Comparison of ENCODE assay signal across 8 mouse cellular contexts in the genomic region with DNA sequence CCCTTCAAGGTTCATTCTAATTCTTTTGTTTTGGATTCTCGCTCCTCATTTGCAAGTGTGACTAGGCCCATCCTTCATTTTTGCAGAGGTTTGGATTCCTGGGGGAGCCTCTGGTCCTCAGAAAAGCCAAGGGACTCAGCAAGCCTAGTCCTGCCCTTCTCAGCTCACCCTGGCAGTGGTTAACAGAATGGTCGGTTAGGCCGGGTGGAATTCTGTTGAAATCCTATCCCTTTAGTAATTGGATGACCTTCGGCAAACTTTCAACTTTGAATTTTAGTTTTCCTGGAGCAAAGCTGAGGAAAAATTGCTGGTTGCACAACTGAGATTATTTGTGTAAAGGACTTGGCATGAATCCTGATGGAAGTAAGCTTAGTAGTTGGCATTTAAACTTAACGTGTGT. TPM values are rescaled to one million over a fixed set of nuclear protein-coding genes. Genes with fewer than 3 reads are reported as not detected.
DNase-seq lines count a peak whose midpoint lies in the region; ATAC-seq lines count a peak whose summit lies in the region.

No protein-coding gene starts in this region.

- H3K4me3 ChIP-seq in neural tube, embryonic 11.5 days (ENCODE audit: low read depth, low read length), result peak overlapping the region; percentile 59
- H3K4me3 ChIP-seq in forebrain, embryonic 10.5 days, result peak overlapping the region; percentile 74
- H3K4me3 ChIP-seq in intestine, embryonic 15.5 days (replicated peaks), result peak overlapping the region; percentile 74
- peak overlapping the region; percentile 70 for H3K4me3 ChIP-seq in midbrain, embryonic 10.5 days

- peaks cover 6% of the 10 kb centered on the region for H3K4me1 ChIP-seq in neural tube, embryonic 11.5 days (ENCODE audit: control insufficient read depth, insufficient read depth, low read length)
- H3K4me1 ChIP-seq in forebrain, embryonic 10.5 days, result peaks cover 38% of the 10 kb centered on the region
- H3K4me1 ChIP-seq in intestine, embryonic 15.5 days (replicated peaks), result peaks cover 11% of the 10 kb centered on the region; the same call in 1 of the 2 replicates
- H3K4me1 ChIP-seq in midbrain, embryonic 10.5 days, result peaks cover 44% of the 10 kb centered on the region

- no peak overlapping the region for H3K27ac ChIP-seq in neural tube, embryonic 11.5 days (ENCODE audit: low read depth, low read length)
- peak overlapping the region; percentile 92 for H3K27ac ChIP-seq in forebrain, embryonic 10.5 days
- peak overlapping the region; percentile 74; the same call in 1 of the 2 replicates for H3K27ac ChIP-seq in intestine, embryonic 15.5 days
- peak overlapping the region; percentile 91 for H3K27ac ChIP-seq in midbrain, embryonic 10.5 days (replicated peaks)

- no peak for ATAC-seq in neural tube, embryonic 11.5 days (ENCODE audit: insufficient read depth, low FRiP score, low TSS enrichment)
- peak; percentile 27 for ATAC-seq in intestine, embryonic 15.5 days

- no peak for DNase-seq in neural tube, embryonic 11.5 days (ENCODE audit: low spot score)
- DNase-seq in neural tube, embryonic 10.5 days (ENCODE audit: extremely low spot score, low spot score), result no peak
- DNase-seq in forebrain, embryonic 10.5 days (ENCODE audit: extremely low spot score, low spot score), result no peak
- DNase-seq in midbrain, embryonic 10.5 days (ENCODE audit: low spot score), result no peak
- DNase-seq in right cerebral cortex, postnatal 4 days, result no peak
- DNase-seq in thymus, adult 18-20 months, result no peak
- no peak for DNase-seq in cerebellum, adult 18-20 months

- no peaks in the 10 kb centered on the region for H3K36me3 ChIP-seq in neural tube, embryonic 11.5 days (ENCODE audit: control insufficient read depth, insufficient read depth, low read length)
- no peaks in the 10 kb centered on the region for H3K36me3 ChIP-seq in forebrain, embryonic 10.5 days (replicated peaks)
- H3K36me3 ChIP-seq in intestine, embryonic 15.5 days, result no peaks in the 10 kb centered on the region
- no peaks in the 10 kb centered on the region for H3K36me3 ChIP-seq in midbrain, embryonic 10.5 days

- H3K9ac ChIP-seq in neural tube, embryonic 11.5 days (ENCODE audit: low read length), result peak overlapping the region; percentile 58
- peak overlapping the region; percentile 68 for H3K9ac ChIP-seq in intestine, embryonic 15.5 days

- H3K9me3 ChIP-seq in neural tube, embryonic 11.5 days (ENCODE audit: control insufficient read depth, low read length), result no peaks in the 10 kb centered on the region
- no peaks in the 10 kb centered on the region for H3K9me3 ChIP-seq in forebrain, embryonic 10.5 days
- no peaks in the 10 kb centered on the region for H3K9me3 ChIP-seq in intestine, embryonic 15.5 days
- no peaks in the 10 kb centered on the region for H3K9me3 ChIP-seq in midbrain, embryonic 10.5 days (replicated peaks)

- peak overlapping the region; percentile 52 for H3K4me2 ChIP-seq in neural tube, embryonic 11.5 days (ENCODE audit: low read depth)
- peak overlapping the region; percentile 83 for H3K4me2 ChIP-seq in intestine, embryonic 15.5 days (replicated peaks)

- no peaks in the 10 kb centered on the region; the same call in 1 of the 2 replicates for H3K27me3 ChIP-seq in neural tube, embryonic 11.5 days (ENCODE audit: control insufficient read depth, insufficient read depth, low read length)
- peaks cover 16% of the 10 kb centered on the region; the same call in 1 of the 2 replicates for H3K27me3 ChIP-seq in forebrain, embryonic 10.5 days (ENCODE audit: poor library complexity, severe bottlenecking)
- no peaks in the 10 kb centered on the region for H3K27me3 ChIP-seq in intestine, embryonic 15.5 days (replicated peaks)
- H3K27me3 ChIP-seq in midbrain, embryonic 10.5 days (ENCODE audit: low read depth, poor library complexity, severe bottlenecking), result peaks cover 30% of the 10 kb centered on the region

- 25% methylated on average over 5 of the region's 5 CpGs for WGBS in neural tube, embryonic 11.5 days
- 29% methylated on average over 5 of the region's 5 CpGs for WGBS in forebrain, embryonic 10.5 days
- WGBS in intestine, embryonic 15.5 days, result 18% methylated on average over 5 of the region's 5 CpGs
- 28% methylated on average over 5 of the region's 5 CpGs for WGBS in midbrain, embryonic 10.5 days

RNA-seq across cellular contexts. Expression of a gene that starts 0.4 kb away (rescaled TPM):
- polyA plus RNA-seq in neural tube, embryonic 11.5 days (2014; fragmentation: Nextera tagmentation; extraction: Ambion mirVana), result 0.43 TPM in 1 of 2 replicates, not detected in the other
- 0.15 and 0.53 TPM in 2 replicates for polyA plus RNA-seq in forebrain, embryonic 10.5 days (2016; fragmentation: Nextera tagmentation; extraction: Ambion mirVana)
- 0.19 and 0.32 TPM in 2 replicates for polyA plus RNA-seq in intestine, embryonic 15.5 days (2015; fragmentation: Nextera tagmentation; extraction: Ambion mirVana)
- polyA plus RNA-seq in midbrain, embryonic 10.5 days (2016; fragmentation: Nextera tagmentation; extraction: Ambion mirVana), result 0.22 and 0.36 TPM in 2 replicates

RNA-seq across cellular contexts. Expression of a gene that starts 0.6 kb away (rescaled TPM):
- 6.8 and 6.9 TPM in 2 replicates for polyA plus RNA-seq in neural tube, embryonic 11.5 days (2014; fragmentation: Nextera tagmentation; extraction: Ambion mirVana)
- polyA plus RNA-seq in forebrain, embryonic 10.5 days (2016; fragmentation: Nextera tagmentation; extraction: Ambion mirVana), result 7.3 and 7.8 TPM in 2 replicates
- polyA plus RNA-seq in intestine, embryonic 15.5 days (2015; fragmentation: Nextera tagmentation; extraction: Ambion mirVana), result 9.5 and 11.7 TPM in 2 replicates
- 8.2 and 8.7 TPM in 2 replicates for polyA plus RNA-seq in midbrain, embryonic 10.5 days (2016; fragmentation: Nextera tagmentation; extraction: Ambion mirVana)
